Mouse (Mus musculus): ENCODE measurements around the gene Ceacam5. TPM values are rescaled to one million over a fixed set of nuclear protein-coding genes. Genes with fewer than 3 reads are reported as not detected.

Gene Ceacam5
- polyA plus RNA-seq (2015; fragmentation: Nextera tagmentation; extraction: Ambion mirVana) = not detected in 2 replicates

DNA sequence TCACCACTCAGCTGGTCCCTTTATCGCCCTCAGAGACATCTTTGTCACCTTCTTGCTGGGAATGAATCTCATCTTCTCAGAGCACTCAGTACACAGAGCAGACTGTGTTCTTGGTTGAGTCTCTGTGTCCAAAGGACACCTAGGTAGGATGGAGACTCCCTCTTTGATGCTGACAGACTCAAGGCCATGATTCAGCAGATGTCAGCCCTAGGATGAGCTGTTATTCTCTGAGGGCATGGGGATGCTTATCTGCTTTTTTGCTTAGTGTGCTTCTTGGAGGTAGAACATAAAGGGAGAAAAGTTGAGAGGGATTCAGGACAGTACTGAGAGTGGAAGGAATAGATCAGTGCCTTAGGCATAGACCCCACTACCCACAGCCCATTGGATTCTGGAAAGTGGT lies at the start of gene Ceacam5:
TSS of gene Ceacam5 (plus strand) at position 301 of the 400 bp plus-strand sequence.

Other genes starting within 250 kb of the Ceacam5 start
- not detected in 2 replicates for gene Ceacam14, start 99.4 kb downstream of the Ceacam5 start, polyA plus RNA-seq (2015; fragmentation: Nextera tagmentation; extraction: Ambion mirVana)
- not detected in 2 replicates for gene Gm5155, start 158.5 kb downstream of the Ceacam5 start, polyA plus RNA-seq (2015; fragmentation: Nextera tagmentation; extraction: Ambion mirVana)

Data from urinary bladder, postnatal 0 days (tissue).